Mouse (Mus musculus) thymus, adult 2 months (tissue): ENCODE data around the gene Ccnl2. TPM values are rescaled to one million over a fixed set of nuclear protein-coding genes. Genes with fewer than 3 reads are reported as not detected.

Experiments used
- DNase-seq: peaks from one replicate; pipeline ENCODE4 v3.0.0; 2021
- H3K27ac ChIP-seq: fragments of 200-500 bp; 2 replicates; pipeline ENCODE4 v1.5.1; 2012; ENCODE audit warnings: low read length, control low read depth; ENCODE audit not compliant: control insufficient read depth, insufficient read depth
- H3K27me3 ChIP-seq: fragments of 200-500 bp; 2 replicates; pipeline ENCODE4 v1.6.1; 2012; ENCODE audit warnings: mild to moderate bottlenecking, low read length, moderate library complexity, mixed read lengths; ENCODE audit not compliant: control insufficient read depth, insufficient read depth
- H3K36me3 ChIP-seq: fragments of 200-500 bp; 2 replicates; pipeline ENCODE4 v1.6.1; 2012; ENCODE audit warnings: mild to moderate bottlenecking, low read length, moderate library complexity; ENCODE audit not compliant: control insufficient read depth, insufficient read depth
- H3K4me1 ChIP-seq: fragments of 200-500 bp; replicated peaks from 2 replicates; pipeline ENCODE4 v1.6.1; 2012; ENCODE audit warnings: low read length; ENCODE audit not compliant: control insufficient read depth, insufficient read depth
- H3K4me3 ChIP-seq: fragments of 200-500 bp; 2 replicates; pipeline ENCODE4 v1.5.1; 2012; ENCODE audit warnings: mild to moderate bottlenecking, low read length, control low read depth, moderate library complexity; ENCODE audit not compliant: control insufficient read depth, insufficient read depth
- CTCF ChIP-seq: fragments of 200-500 bp; IDR thresholded peaks from 2 replicates; pipeline ENCODE4 v1.5.1; 2012; ENCODE audit warnings: mild to moderate bottlenecking, control low read depth, low read length, moderate library complexity, borderline replicate concordance; ENCODE audit not compliant: control insufficient read depth, poor library complexity, insufficient read depth; ENCODE audit errors: extremely low read depth
- POLR2A ChIP-seq: fragments of 200-500 bp; IDR thresholded peaks from 2 replicates; pipeline ENCODE4 v1.6.1; 2012; ENCODE audit warnings: mild to moderate bottlenecking, low read length, control low read depth, moderate library complexity; ENCODE audit not compliant: control insufficient read depth, poor library complexity, insufficient read depth; ENCODE audit errors: extremely low read depth
- WGBS: fragments of 180-500 bp; shearing (Covaris S2); methylation state at CpG from one replicate; pipeline ENCODE4 v1.1.7; 2018; 5-methylcytosine and 5-hydroxymethylcytosine counted together
- polyA plus RNA-seq: library from polyadenylated mRNA; depleted of rRNA; stranded (reverse); fragments of >200 nt; gene quantifications from 2 replicates; pipeline ENCODE4 v1.2.3, GENCODE M21; 2012

Gene Ccnl2
- polyA plus RNA-seq, 1 experiment, result 145 TPM

GRCm38 (mm10) chr4:155847591-155848352 is 35.5 kb downstream of the Ccnl2 start:
- Histone ChIP-seq H3K4me3 (peak overlapping the region; percentile 91), H3K36me3 (no peaks in the 10 kb centered on the region), H3K27me3 (no peaks in the 10 kb centered on the region), H3K27ac (no peak overlapping the region), H3K4me1 (peaks cover 19% of the 10 kb centered on the region)
- peak; percentile 63 for DNase-seq
- WGBS, result 5% methylated on average over 69 of the region's 69 CpGs
- TF ChIP-seq CTCF, result no peak
- no peak for TF ChIP-seq POLR2A

DNA sequence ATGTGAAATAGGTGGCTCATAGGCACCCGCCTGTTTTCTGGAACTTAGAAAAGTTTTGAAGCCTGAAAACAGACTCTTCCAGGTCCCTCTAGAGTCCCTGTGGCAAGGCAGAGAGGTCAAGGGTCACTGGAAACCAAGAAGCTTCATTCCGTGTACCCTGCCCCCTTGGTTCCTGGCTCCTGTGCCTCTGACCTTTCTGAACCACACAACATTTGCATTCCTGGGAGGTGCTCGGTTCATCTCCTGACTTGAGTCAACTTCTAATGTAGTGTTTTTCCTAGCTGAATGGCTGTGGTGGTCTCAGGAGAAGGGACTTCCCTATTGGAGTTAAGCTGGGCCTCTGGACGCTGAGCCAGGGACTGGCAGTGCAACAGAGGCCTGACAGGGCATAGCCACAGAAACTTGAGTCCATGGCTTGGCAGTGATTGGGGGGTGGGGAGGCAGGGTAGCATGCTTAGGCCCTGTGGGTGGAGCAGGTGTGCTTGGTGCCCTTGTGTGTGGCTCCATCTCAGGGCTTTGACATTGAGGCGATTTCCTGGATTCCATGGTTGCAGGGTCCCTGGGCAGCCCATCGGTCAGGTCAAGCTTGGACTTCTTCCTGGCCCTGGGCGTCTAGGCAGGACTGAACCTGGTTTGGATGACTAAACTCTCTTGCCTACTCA is 36.3 kb downstream of the Ccnl2 start:
- H3K4me3 ChIP-seq, result no peak overlapping the region
- TF ChIP-seq POLR2A, result no peak
- no peak for TF ChIP-seq CTCF
- no peaks in the 10 kb centered on the region for H3K36me3 ChIP-seq
- 82% methylated on average over 7 of the region's 7 CpGs for WGBS
- DNase-seq, result no peak
- no peaks in the 10 kb centered on the region for H3K27me3 ChIP-seq
- H3K27ac ChIP-seq, result no peak overlapping the region
- H3K4me1 ChIP-seq, result peaks cover 19% of the 10 kb centered on the region

DNA sequence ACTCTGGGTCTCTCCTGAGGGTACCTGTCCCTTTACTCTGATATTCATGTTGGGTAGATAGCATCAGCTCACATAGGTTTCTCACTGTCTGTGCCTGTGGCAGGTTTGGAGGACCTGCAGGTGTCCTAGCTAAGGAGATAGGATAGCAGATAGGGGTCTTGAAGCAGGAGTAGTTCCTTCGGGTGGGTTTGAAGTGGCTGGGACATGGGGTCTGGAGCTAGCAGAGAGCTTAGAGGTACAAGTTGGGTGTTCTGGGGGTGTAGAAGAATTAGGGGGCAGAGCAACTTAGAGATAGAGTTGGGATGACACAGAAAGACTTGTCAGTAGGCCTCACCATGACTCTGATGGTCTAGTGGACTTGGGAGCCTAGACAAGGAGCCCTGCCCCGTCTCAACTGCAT is 37.1 kb downstream of the Ccnl2 start:
- whole genome bisulfite sequencing, result 62% methylated on average over 2 of the region's 2 CpGs

DNA sequence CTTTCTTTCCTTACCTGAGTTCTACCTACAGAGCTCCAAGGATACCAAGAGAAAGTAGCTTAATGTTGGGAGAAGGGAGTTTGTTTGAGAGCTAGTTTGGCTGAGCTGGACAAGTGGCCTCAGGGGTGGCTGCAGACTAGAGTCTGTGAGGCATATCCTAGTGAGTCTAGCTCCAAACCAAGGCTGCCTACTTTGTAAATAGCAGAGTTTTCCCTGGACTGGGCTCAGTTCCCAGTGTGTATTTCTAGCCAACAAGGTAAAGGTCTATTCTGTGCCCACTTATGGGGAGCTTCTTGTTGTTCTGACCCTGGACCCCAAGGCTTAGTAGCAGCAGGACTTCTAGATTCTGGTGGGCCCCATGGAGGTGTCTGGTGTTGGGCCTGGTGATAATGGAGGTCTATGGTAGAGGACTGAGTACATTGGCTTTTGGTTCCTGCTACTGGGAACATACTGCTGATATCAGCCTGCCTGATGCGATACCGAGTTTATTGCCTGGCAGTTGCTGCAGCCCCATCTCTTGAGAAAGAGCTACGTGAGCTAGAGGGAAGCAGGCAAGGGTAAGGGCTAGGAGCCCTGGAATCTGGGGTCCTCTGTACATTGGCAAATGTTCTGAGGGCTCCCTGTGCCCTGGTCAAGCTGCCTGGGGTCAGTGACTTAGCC is 37.6 kb downstream of the Ccnl2 start:
- Histone ChIP-seq H3K4me1 (peaks cover 19% of the 10 kb centered on the region), H3K4me3 (no peak overlapping the region), H3K27me3 (no peaks in the 10 kb centered on the region), H3K27ac (no peak overlapping the region), H3K36me3 (no peaks in the 10 kb centered on the region)
- 98% methylated on average over 3 of the region's 3 CpGs for WGBS
- TF ChIP-seq POLR2A, result no peak
- TF ChIP-seq CTCF, result no peak
- no peak for DNase-seq

More for the DNA sequence above, 37.1 kb downstream of the Ccnl2 start:
- peaks cover 19% of the 10 kb centered on the region for H3K4me1 ChIP-seq
- no peaks in the 10 kb centered on the region for H3K36me3 ChIP-seq
- H3K4me3 ChIP-seq, result no peak overlapping the region
- no peak overlapping the region for H3K27ac ChIP-seq
- DNase-seq, result no peak
- H3K27me3 ChIP-seq, result no peaks in the 10 kb centered on the region
- no peak for TF ChIP-seq POLR2A
- no peak for TF ChIP-seq CTCF

DNA sequence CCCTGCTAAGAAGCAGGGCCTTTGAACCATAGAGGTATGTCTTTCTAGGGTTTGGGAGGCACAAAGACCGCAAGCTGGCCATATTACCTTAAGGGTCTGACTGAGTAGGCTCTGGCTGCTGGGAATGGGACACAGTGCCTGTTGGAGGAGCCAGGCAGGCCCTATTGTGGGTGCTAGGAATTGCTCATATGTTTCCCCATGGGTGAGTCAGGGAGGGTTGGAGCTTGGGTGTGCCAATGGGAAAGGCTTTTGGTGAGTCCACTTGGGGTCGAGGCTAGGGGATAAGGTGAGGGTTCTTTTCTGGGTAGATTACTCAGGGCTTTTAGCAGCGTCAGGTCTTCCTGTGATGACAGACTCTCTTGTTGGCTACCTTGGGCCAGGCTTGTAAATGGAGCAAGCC is 39.1 kb downstream of the Ccnl2 start:
- 100% methylated on average over 3 of the region's 3 CpGs for WGBS
- Histone ChIP-seq H3K27ac (no peak overlapping the region), H3K36me3 (no peaks in the 10 kb centered on the region), H3K4me3 (no peak overlapping the region), H3K27me3 (no peaks in the 10 kb centered on the region), H3K4me1 (peaks cover 19% of the 10 kb centered on the region)
- DNase-seq, result no peak
- TF ChIP-seq POLR2A, result no peak
- TF ChIP-seq CTCF, result no peak

GRCm38 (mm10) chr4:155851951-155852411 is 39.7 kb downstream of the Ccnl2 start:
- H3K27me3 ChIP-seq, result no peaks in the 10 kb centered on the region
- no peak for DNase-seq
- H3K4me3 ChIP-seq, result no peak overlapping the region
- WGBS, result 88% methylated on average over 2 of the region's 2 CpGs
- peaks cover 13% of the 10 kb centered on the region for H3K4me1 ChIP-seq
- H3K27ac ChIP-seq, result no peak overlapping the region
- H3K36me3 ChIP-seq, result no peaks in the 10 kb centered on the region
- TF ChIP-seq CTCF, result no peak
- no peak for TF ChIP-seq POLR2A
